Mouse (Mus musculus) forebrain, embryonic 16.5 days (tissue): Measurements from ENCODE around the gene Tmie. TPM values are rescaled to one million over a fixed set of nuclear protein-coding genes. Genes with fewer than 3 reads are reported as not detected.
A peak's percentile ranks its signal among the peaks of the same experiment; 100 is the strongest.

Experiments used
- ATAC-seq: fragments of 200-750 bp; cut with Nextera tagmentation; 2 replicates; pipeline ENCODE4 v1.8.0; 2017; ENCODE audit warnings: mild to moderate bottlenecking, moderate library complexity
- H3K27ac ChIP-seq: fragments of 300-500 bp; sonication (generic); 2 replicates; pipeline ENCODE4 v1.5.1; 2014; ENCODE audit warnings: low read length, control low read depth
- H3K27me3 ChIP-seq: fragments of 300-500 bp; sonication (generic); replicated peaks from 2 replicates; pipeline ENCODE4 v1.6.1; 2014; ENCODE audit warnings: low read length; ENCODE audit not compliant: control insufficient read depth, insufficient read depth
- H3K36me3 ChIP-seq: fragments of 300-500 bp; sonication (generic); 2 replicates; pipeline ENCODE4 v1.6.1; 2014; ENCODE audit not compliant: control insufficient read depth, insufficient read depth
- H3K4me1 ChIP-seq: fragments of 300-500 bp; sonication (generic); replicated peaks from 2 replicates; pipeline ENCODE4 v1.6.1; 2014; ENCODE audit warnings: low read length; ENCODE audit not compliant: control insufficient read depth, insufficient read depth
- H3K4me2 ChIP-seq: fragments of 300-500 bp; sonication (generic); 2 replicates; pipeline ENCODE4 v1.6.1; 2014; ENCODE audit warnings: mild to moderate bottlenecking, low read length, control low read depth
- H3K4me3 ChIP-seq: fragments of 300-500 bp; sonication (generic); replicated peaks from 2 replicates; pipeline ENCODE4 v1.5.1; 2014; ENCODE audit warnings: mild to moderate bottlenecking, low read length, control low read depth
- H3K9ac ChIP-seq: fragments of 300-500 bp; sonication (generic); replicated peaks from 2 replicates; pipeline ENCODE4 v1.6.1; 2014; ENCODE audit warnings: low read depth, low read length, control low read depth
- H3K9me3 ChIP-seq: fragments of 300-500 bp; sonication (generic); 2 replicates; pipeline ENCODE4 v1.6.1; 2016; ENCODE audit warnings: low read length; ENCODE audit not compliant: control insufficient read depth
- WGBS: fragments of 180-500 bp; shearing (Covaris S2); extraction: QIAGEN DNeasy Blood & Tissue Kit; methylation state at CpG from one replicate; pipeline ENCODE4 v1.1.7; 2014; 5-methylcytosine and 5-hydroxymethylcytosine counted together
- polyA plus RNA-seq: library from polyadenylated mRNA; unstranded; fragments of >200 nt; fragmentation: Nextera tagmentation; extraction: Ambion mirVana; gene quantifications from 2 replicates; pipeline ENCODE4 v1.2.1, GENCODE M21; 2015

Tmie gene
- polyA plus RNA-seq, 1 experiment from 2014 or later: 1.8 TPM

- Histone ChIP-seq H3K27me3 (peaks cover 29% of the 10 kb centered on the region), H3K4me3 (no peak overlapping the region), H3K4me2 (no peak overlapping the region), H3K9me3 (no peaks in the 10 kb centered on the region), H3K9ac (no peak overlapping the region), H3K27ac (no peak overlapping the region), H3K4me1 (peaks cover 32% of the 10 kb centered on the region), H3K36me3 (no peaks in the 10 kb centered on the region)
- WGBS: 86% methylated on average over 5 of the region's 5 CpGs
- no peak for ATAC-seq
These were observed 2.0 kb downstream of the Tmie start for GRCm38 (mm10) chr9:110877888-110878287.

GRCm38 (mm10) chr9:110877353-110877752, 2.6 kb downstream of the Tmie start:
- WGBS: 83% methylated on average over 1 of the region's 1 CpGs
- Histone ChIP-seq H3K9ac (no peak overlapping the region), H3K36me3 (no peaks in the 10 kb centered on the region)

GRCm38 (mm10) chr9:110875288-110875695, 4.6 kb downstream of the Tmie start:
- WGBS: 26% methylated on average over 4 of the region's 6 CpGs

More at GRCm38 (mm10) chr9:110877353-110877752, 2.6 kb downstream of the Tmie start:
- Histone ChIP-seq H3K27ac (no peak overlapping the region), H3K27me3 (peaks cover 29% of the 10 kb centered on the region), H3K4me1 (peaks cover 32% of the 10 kb centered on the region), H3K4me3 (no peak overlapping the region), H3K9me3 (no peaks in the 10 kb centered on the region), H3K4me2 (no peak overlapping the region)
- ATAC-seq: no peak

GRCm38 (mm10) chr9:110874660-110875191, 5.2 kb downstream of the Tmie start:
- H3K27me3 ChIP-seq: peaks cover 12% of the 10 kb centered on the region
- H3K36me3 ChIP-seq: no peaks in the 10 kb centered on the region
- no peak overlapping the region for H3K4me3 ChIP-seq
- H3K9me3 ChIP-seq: no peaks in the 10 kb centered on the region
- ATAC-seq: peak; percentile 38
- H3K4me2 ChIP-seq: no peak overlapping the region
- WGBS: 8% methylated on average over 3 of the region's 3 CpGs
- H3K9ac ChIP-seq: no peak overlapping the region
- no peak overlapping the region for H3K27ac ChIP-seq
- peaks cover 22% of the 10 kb centered on the region for H3K4me1 ChIP-seq

More at GRCm38 (mm10) chr9:110875288-110875695, 4.6 kb downstream of the Tmie start:
- Histone ChIP-seq H3K27ac (no peak overlapping the region), H3K9me3 (no peaks in the 10 kb centered on the region), H3K4me3 (no peak overlapping the region), H3K9ac (no peak overlapping the region), H3K4me1 (peaks cover 28% of the 10 kb centered on the region), H3K36me3 (no peaks in the 10 kb centered on the region), H3K4me2 (no peak overlapping the region), H3K27me3 (peaks cover 18% of the 10 kb centered on the region)
- no peak for ATAC-seq

- no peak overlapping the region for H3K27ac ChIP-seq
- ATAC-seq: peak; percentile 67
- H3K27me3 ChIP-seq: peaks cover 6% of the 10 kb centered on the region
These were observed 5.9 kb downstream of the Tmie start for GRCm38 (mm10) chr9:110873681-110874659.

GRCm38 (mm10) chr9:110871030-110871429, 8.9 kb downstream of the Tmie start:
- Histone ChIP-seq H3K36me3 (no peaks in the 10 kb centered on the region), H3K9ac (no peak overlapping the region), H3K27ac (no peak overlapping the region), H3K4me1 (peaks cover 19% of the 10 kb centered on the region), H3K4me3 (no peak overlapping the region), H3K4me2 (no peak overlapping the region), H3K9me3 (no peaks in the 10 kb centered on the region), H3K27me3 (0 out of 2 replicates have a peak, but pooled peaks cover 2% of the 10 kb centered on the region)
- 14% methylated on average over 7 of the region's 7 CpGs for WGBS
- ATAC-seq: no peak

More at GRCm38 (mm10) chr9:110873681-110874659, 5.9 kb downstream of the Tmie start:
- Histone ChIP-seq H3K4me1 (peaks cover 19% of the 10 kb centered on the region), H3K9me3 (no peaks in the 10 kb centered on the region), H3K4me3 (peak overlapping the region; percentile 34), H3K9ac (peak overlapping the region; percentile 55), H3K36me3 (no peaks in the 10 kb centered on the region), H3K4me2 (peak overlapping the region; percentile 50)
- 8% methylated on average over 40 of the region's 40 CpGs for WGBS

- WGBS: 89% methylated on average over 5 of the region's 5 CpGs
- no peak overlapping the region for H3K9ac ChIP-seq
- no peaks in the 10 kb centered on the region for H3K36me3 ChIP-seq
- H3K27me3 ChIP-seq: peaks cover 10% of the 10 kb centered on the region; the same call in 1 of the 2 replicates
- no peak overlapping the region for H3K4me3 ChIP-seq
- H3K27ac ChIP-seq: no peak overlapping the region
- ATAC-seq: no peak
- no peak overlapping the region for H3K4me2 ChIP-seq
- H3K4me1 ChIP-seq: peaks cover 5% of the 10 kb centered on the region
- H3K9me3 ChIP-seq: no peaks in the 10 kb centered on the region
These were observed 20.8 kb downstream of the Tmie start for GRCm38 (mm10) chr9:110858967-110859596.

GRCm38 (mm10) chr9:110858523-110858922, 21.4 kb downstream of the Tmie start:
- no peak overlapping the region for H3K4me2 ChIP-seq
- no peaks in the 10 kb centered on the region for H3K9me3 ChIP-seq
- H3K4me1 ChIP-seq: peaks cover 5% of the 10 kb centered on the region
- no peaks in the 10 kb centered on the region for H3K36me3 ChIP-seq
- WGBS: 57% methylated on average over 5 of the region's 5 CpGs
- H3K27ac ChIP-seq: no peak overlapping the region
- ATAC-seq: no peak
- no peak overlapping the region for H3K4me3 ChIP-seq
- H3K9ac ChIP-seq: no peak overlapping the region
- peaks cover 10% of the 10 kb centered on the region; the same call in 1 of the 2 replicates for H3K27me3 ChIP-seq
